ENCODE assay signal across 10 mouse cellular contexts in the genomic region with DNA sequence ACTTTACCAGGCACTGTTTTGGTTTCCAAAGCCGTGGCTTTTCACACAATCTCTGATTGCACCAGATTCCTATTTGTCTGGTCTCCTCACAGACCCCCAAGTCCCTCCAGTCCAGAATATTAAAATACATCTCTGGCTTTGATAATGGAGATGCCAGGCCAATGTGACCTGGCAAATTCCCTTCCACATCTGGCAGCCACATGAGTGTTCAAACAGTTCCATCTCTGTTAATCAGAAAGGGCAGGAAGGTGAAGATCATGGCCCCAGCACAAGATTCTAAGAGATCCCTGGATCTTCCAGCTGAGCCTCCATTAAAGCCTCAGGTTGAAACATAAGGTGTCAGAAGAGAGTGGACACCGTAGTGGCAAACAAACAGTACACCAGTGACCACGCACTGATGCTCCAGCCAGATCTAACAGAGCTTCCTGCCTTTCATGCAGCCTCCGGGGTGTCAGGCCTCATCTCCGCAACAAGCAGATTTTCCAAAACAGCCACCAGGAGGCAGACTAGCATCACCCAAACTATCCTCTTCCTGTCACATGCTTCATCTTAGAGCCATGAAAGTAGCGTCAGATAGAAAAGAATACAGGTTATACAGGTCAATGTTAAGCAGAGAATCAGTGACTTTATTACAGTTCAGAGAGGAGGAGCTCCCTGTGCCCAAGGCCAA. TPM values are rescaled to one million over a fixed set of nuclear protein-coding genes. Genes with fewer than 3 reads are reported as not detected.
A peak's percentile ranks its signal among the peaks of the same experiment; 100 is the strongest.
DNase-seq lines count a peak whose midpoint lies in the region; ATAC-seq and TF ChIP-seq lines count a peak whose summit lies in the region.
"Had no signal": no experiment of that assay in that cellular context is flagged by ENCODE, and none has a peak within 500 bp of the region (broad histone marks: within the 10 kb centered on the region; RNA-seq: fewer than 3 reads in every experiment).

No protein-coding gene starts in this region.

- H3K4me3 ChIP-seq in kidney, adult 2 months (ENCODE audit: insufficient read depth, low read depth, low read length): no peak overlapping the region
- H3K4me3 ChIP-seq in kidney, embryonic 15.5 days (replicated peaks): no peak overlapping the region
- H3K4me3 ChIP-seq in embryonic facial prominence, embryonic 14.5 days (ENCODE audit: low read depth, low read length): no peak overlapping the region
- no peak overlapping the region for H3K4me3 ChIP-seq in neural tube, embryonic 11.5 days (ENCODE audit: low read depth, low read length)
- H3K4me3 ChIP-seq: midbrain, embryonic 12.5 days had no signal

- H3K27ac ChIP-seq in kidney, adult 2 months (ENCODE audit: insufficient read depth, low read depth, low read length): no peak overlapping the region
- no peak overlapping the region for H3K27ac ChIP-seq in kidney, embryonic 15.5 days
- no peak overlapping the region for H3K27ac ChIP-seq in embryonic facial prominence, embryonic 14.5 days (replicated peaks; ENCODE audit: low read depth, low read length)
- no peak overlapping the region for H3K27ac ChIP-seq in neural tube, embryonic 11.5 days (ENCODE audit: low read depth, low read length)
- H3K27ac ChIP-seq: midbrain, embryonic 12.5 days had no signal

- peak; percentile 50 for TF ChIP-seq CTCF in kidney, adult 2 months (conservative IDR thresholded peaks at IDR 0.05; ENCODE audit: insufficient read depth, insufficient read length, low read depth, low read length)

- WGBS in kidney, adult 2 months: 35% methylated on average over 6 of the region's 6 CpGs
- WGBS in kidney, embryonic 15.5 days: 41% methylated on average over 6 of the region's 6 CpGs
- WGBS in embryonic facial prominence, embryonic 14.5 days: 17% methylated on average over 6 of the region's 6 CpGs
- 35% methylated on average over 6 of the region's 6 CpGs for WGBS in large intestine, adult 2 months
- WGBS in neural tube, embryonic 11.5 days: 34% methylated on average over 6 of the region's 6 CpGs

- TF ChIP-seq POLR2A in kidney, adult 2 months (IDR thresholded peaks at IDR 0.05; ENCODE audit: low read depth, low read length): no peak

- no peaks in the 10 kb centered on the region for H3K9me3 ChIP-seq in kidney, embryonic 15.5 days (replicated peaks)
- no peaks in the 10 kb centered on the region for H3K9me3 ChIP-seq in embryonic facial prominence, embryonic 14.5 days (ENCODE audit: control insufficient read depth, low read length)
- no peaks in the 10 kb centered on the region for H3K9me3 ChIP-seq in neural tube, embryonic 11.5 days (ENCODE audit: control insufficient read depth, low read length)
- H3K9me3 ChIP-seq: midbrain, embryonic 12.5 days had no signal

- DNase-seq in kidney, adult 2 months: peak; percentile 40
- DNase-seq in CD4-positive helper T cell, adult 2 months (ENCODE audit: low read depth, low spot score): peak; percentile 50
- DNase-seq in ZHBTc4 (ENCODE audit: low read depth, low spot score): peak; percentile 65
- peak; percentile 29 for DNase-seq in embryonic facial prominence, embryonic 14.5 days (ENCODE audit: low spot score)
- DNase-seq in large intestine, adult 2 months (ENCODE audit: low read depth, low spot score): peak; percentile 36
- peak; percentile 51 for DNase-seq in neural tube, embryonic 11.5 days (ENCODE audit: low spot score)
- DNase-seq in frontal cortex, postnatal 36 days (ENCODE audit: low spot score in 2 of 2): no peak

- no peak overlapping the region for H3K9ac ChIP-seq in kidney, embryonic 15.5 days
- no peak overlapping the region for H3K9ac ChIP-seq in embryonic facial prominence, embryonic 14.5 days (ENCODE audit: low read depth, low read length)
- H3K9ac ChIP-seq in neural tube, embryonic 11.5 days (ENCODE audit: low read length): no peak overlapping the region
- H3K9ac ChIP-seq: midbrain, embryonic 12.5 days had no signal

- no peak overlapping the region for H3K4me2 ChIP-seq in kidney, embryonic 15.5 days
- H3K4me2 ChIP-seq in embryonic facial prominence, embryonic 14.5 days (ENCODE audit: low read depth, low read length): no peak overlapping the region
- H3K4me2 ChIP-seq in neural tube, embryonic 11.5 days (ENCODE audit: low read depth): no peak overlapping the region
- H3K4me2 ChIP-seq: midbrain, embryonic 12.5 days had no signal

- H3K36me3 ChIP-seq in kidney, adult 2 months (ENCODE audit: control insufficient read depth, insufficient read depth, low read length): no peaks in the 10 kb centered on the region
- no peaks in the 10 kb centered on the region for H3K36me3 ChIP-seq in kidney, embryonic 15.5 days
- no peaks in the 10 kb centered on the region for H3K36me3 ChIP-seq in embryonic facial prominence, embryonic 14.5 days (ENCODE audit: control insufficient read depth, insufficient read depth, low read length)
- no peaks in the 10 kb centered on the region for H3K36me3 ChIP-seq in neural tube, embryonic 11.5 days (ENCODE audit: control insufficient read depth, insufficient read depth, low read length)
- H3K36me3 ChIP-seq: midbrain, embryonic 12.5 days had no signal

- no peak for ATAC-seq in kidney, embryonic 15.5 days (replicated peaks; ENCODE audit: low FRiP score)
- no peak for ATAC-seq in embryonic facial prominence, embryonic 14.5 days (ENCODE audit: low read depth)
- no peak for ATAC-seq in neural tube, embryonic 11.5 days (ENCODE audit: insufficient read depth, low FRiP score, low TSS enrichment)

- H3K27me3 ChIP-seq in kidney, adult 2 months (replicated peaks; ENCODE audit: control insufficient read depth, insufficient read depth, low read length): no peaks in the 10 kb centered on the region; the same call in 1 of the 2 replicates
- no peaks in the 10 kb centered on the region for H3K27me3 ChIP-seq in kidney, embryonic 15.5 days
- H3K27me3 ChIP-seq in embryonic facial prominence, embryonic 14.5 days (replicated peaks; ENCODE audit: control insufficient read depth, insufficient read depth, low read length): no peaks in the 10 kb centered on the region
- no peaks in the 10 kb centered on the region for H3K27me3 ChIP-seq in neural tube, embryonic 11.5 days (ENCODE audit: control insufficient read depth, insufficient read depth, low read length)
- H3K27me3 ChIP-seq: midbrain, embryonic 12.5 days had no signal

- H3K4me1 ChIP-seq in kidney, adult 2 months (ENCODE audit: control insufficient read depth, insufficient read depth, low read length): no peaks in the 10 kb centered on the region
- no peaks in the 10 kb centered on the region for H3K4me1 ChIP-seq in kidney, embryonic 15.5 days
- no peaks in the 10 kb centered on the region; the same call in 1 of the 2 replicates for H3K4me1 ChIP-seq in embryonic facial prominence, embryonic 14.5 days (ENCODE audit: control insufficient read depth, insufficient read depth, low read length)
- no peaks in the 10 kb centered on the region for H3K4me1 ChIP-seq in neural tube, embryonic 11.5 days (ENCODE audit: control insufficient read depth, insufficient read depth, low read length)
- H3K4me1 ChIP-seq: midbrain, embryonic 12.5 days had no signal

RNA-seq across cellular contexts. Expression of a gene that starts 2.4 kb away (rescaled TPM):
- 0.16 and 0.27 TPM in 2 replicates for polyA plus RNA-seq in kidney, adult 2 months (2012; rRNA removed)
- polyA plus RNA-seq in kidney, embryonic 15.5 days (2015; fragmentation: Nextera tagmentation; extraction: Ambion mirVana): 0.93 TPM in 2 replicates
- polyA plus RNA-seq in embryonic facial prominence, embryonic 14.5 days (2014; fragmentation: Nextera tagmentation; extraction: Ambion mirVana): 5.3 and 6.3 TPM in 2 replicates
- 0.86 and 1.2 TPM in 2 replicates for polyA plus RNA-seq in large intestine, adult 2 months (2012; rRNA removed)
- polyA plus RNA-seq in neural tube, embryonic 11.5 days (2014; fragmentation: Nextera tagmentation; extraction: Ambion mirVana): 0.60 and 0.73 TPM in 2 replicates

RNA-seq across cellular contexts. Expression of a gene that starts 9.5 kb away (rescaled TPM):
- not detected in 2 replicates for polyA plus RNA-seq in kidney, adult 2 months (2012; rRNA removed)
- polyA plus RNA-seq in kidney, embryonic 15.5 days (2015; fragmentation: Nextera tagmentation; extraction: Ambion mirVana): not detected in 2 replicates
- not detected in 2 replicates for polyA plus RNA-seq in embryonic facial prominence, embryonic 14.5 days (2014; fragmentation: Nextera tagmentation; extraction: Ambion mirVana)
- not detected in 2 replicates for polyA plus RNA-seq in large intestine, adult 2 months (2012; rRNA removed)
- polyA plus RNA-seq in neural tube, embryonic 11.5 days (2014; fragmentation: Nextera tagmentation; extraction: Ambion mirVana): not detected in 2 replicates
- polyA plus RNA-seq: frontal cortex, adult 2 months; midbrain, embryonic 12.5 days had no signal

RNA-seq across cellular contexts. Expression of a gene that starts 9.7 kb away (rescaled TPM):
- 2.3 and 2.4 TPM in 2 replicates for polyA plus RNA-seq in kidney, adult 2 months (2012; rRNA removed)
- 11.9 and 12.4 TPM in 2 replicates for polyA plus RNA-seq in kidney, embryonic 15.5 days (2015; fragmentation: Nextera tagmentation; extraction: Ambion mirVana)
- polyA plus RNA-seq in embryonic facial prominence, embryonic 14.5 days (2014; fragmentation: Nextera tagmentation; extraction: Ambion mirVana): 5.8 and 6.3 TPM in 2 replicates
- 14.8 and 26.6 TPM in 2 replicates for polyA plus RNA-seq in large intestine, adult 2 months (2012; rRNA removed)
- polyA plus RNA-seq in neural tube, embryonic 11.5 days (2014; fragmentation: Nextera tagmentation; extraction: Ambion mirVana): 0.21 TPM in 1 of 2 replicates, not detected in the other
- polyA plus RNA-seq: midbrain, embryonic 12.5 days had no signal

RNA-seq across cellular contexts. Expression of a gene that starts 12.5 kb away (rescaled TPM):
- polyA plus RNA-seq in kidney, adult 2 months (2012; rRNA removed): 3.4 and 4.2 TPM in 2 replicates
- polyA plus RNA-seq in kidney, embryonic 15.5 days (2015; fragmentation: Nextera tagmentation; extraction: Ambion mirVana): 1.6 TPM in 2 replicates
- polyA plus RNA-seq in embryonic facial prominence, embryonic 14.5 days (2014; fragmentation: Nextera tagmentation; extraction: Ambion mirVana): 6.6 and 9.8 TPM in 2 replicates
- polyA plus RNA-seq in large intestine, adult 2 months (2012; rRNA removed): 2.6 and 3.1 TPM in 2 replicates
- polyA plus RNA-seq in neural tube, embryonic 11.5 days (2014; fragmentation: Nextera tagmentation; extraction: Ambion mirVana): 1.6 and 2.1 TPM in 2 replicates

RNA-seq across cellular contexts. Expression of a gene that starts 53.8 kb away (rescaled TPM):
- 1.2 and 2.3 TPM in 2 replicates for polyA plus RNA-seq in kidney, adult 2 months (2012; rRNA removed)
- polyA plus RNA-seq in kidney, embryonic 15.5 days (2015; fragmentation: Nextera tagmentation; extraction: Ambion mirVana): 2.4 and 2.8 TPM in 2 replicates
- polyA plus RNA-seq in embryonic facial prominence, embryonic 14.5 days (2014; fragmentation: Nextera tagmentation; extraction: Ambion mirVana): 5.9 and 7.1 TPM in 2 replicates
- 4.3 and 6.0 TPM in 2 replicates for polyA plus RNA-seq in large intestine, adult 2 months (2012; rRNA removed)
- 0.97 and 2.2 TPM in 2 replicates for polyA plus RNA-seq in neural tube, embryonic 11.5 days (2014; fragmentation: Nextera tagmentation; extraction: Ambion mirVana)

Comparison
In these comparisons a context has a peak if more than half of its experiments do, and no peak if none do; other contexts are left out.
1. DNase-seq: peak in kidney, adult 2 months (single experiment), CD4-positive helper T cell, adult 2 months (single experiment), ZHBTc4 (single experiment), embryonic facial prominence, embryonic 14.5 days (single experiment), large intestine, adult 2 months (single experiment) and neural tube, embryonic 11.5 days (single experiment); none in frontal cortex, postnatal 36 days (0 of 2).